Mouse (Mus musculus): ENCODE measurements at regions not wholly inside any gene's neighbourhood (a gene's known extent, or its start where the extent isn't known, plus 50 kb on each side); places are given as distances from the start of the nearest gene placed in this dataset.
"Not testable (repeated sequence)": the region's sequence is repeated elsewhere in the genome, so short reads cannot be mapped to it uniquely, and the experiment has no call there.

DNA sequence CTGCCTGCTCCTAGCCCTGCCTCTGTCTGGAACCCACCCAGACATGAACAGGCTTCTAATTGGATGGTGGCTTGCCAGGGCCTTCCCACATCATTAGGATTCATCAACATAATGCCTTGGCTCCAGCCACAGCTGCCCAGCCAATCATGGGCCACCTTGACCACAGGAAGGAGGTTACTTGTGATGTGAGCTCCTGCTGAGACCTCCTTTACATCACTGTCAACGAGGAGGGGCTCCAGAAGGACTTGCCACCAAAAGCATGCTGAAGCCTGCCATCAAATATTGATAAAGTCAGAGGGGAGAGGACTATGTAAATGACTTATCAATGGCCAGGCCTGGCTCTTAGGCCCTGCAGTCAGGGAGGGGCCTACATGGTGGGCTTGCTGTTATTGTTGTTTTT is 175.6 kb downstream of the Map1s start:
- not testable (repeated sequence) for DNase-seq

DNA sequence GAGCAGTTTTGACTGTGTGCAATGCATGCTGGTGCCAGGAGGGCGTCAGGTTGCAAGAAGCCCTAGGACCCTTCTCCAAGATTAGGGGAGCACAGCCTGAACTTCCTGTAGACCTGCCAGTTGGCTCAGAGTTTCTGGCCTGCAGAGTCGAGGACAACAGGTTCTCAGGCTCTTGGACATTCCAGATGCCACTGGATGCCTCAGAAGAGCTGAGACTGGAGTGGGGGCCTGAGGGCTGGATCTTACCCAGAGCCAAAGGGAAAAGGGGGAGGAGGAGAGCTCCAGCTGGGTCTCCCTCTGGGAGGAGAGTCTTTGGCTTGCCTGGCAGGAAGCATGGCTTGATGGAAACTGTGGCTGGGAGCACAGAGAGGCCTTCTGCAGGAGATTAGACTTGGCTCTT is 145.4 kb upstream of the Myo9b start:
- DNase-seq: peak; percentile 99

- DNase-seq: no peak
Observed at GRCm38 (mm10) chr8:71130411-71131261, 141.9 kb upstream of the Myo9b start.

GRCm38 (mm10) chr8:71131327-71132089 is 141.0 kb upstream of the Myo9b start:
- peak; percentile 90 for DNase-seq

DNA sequence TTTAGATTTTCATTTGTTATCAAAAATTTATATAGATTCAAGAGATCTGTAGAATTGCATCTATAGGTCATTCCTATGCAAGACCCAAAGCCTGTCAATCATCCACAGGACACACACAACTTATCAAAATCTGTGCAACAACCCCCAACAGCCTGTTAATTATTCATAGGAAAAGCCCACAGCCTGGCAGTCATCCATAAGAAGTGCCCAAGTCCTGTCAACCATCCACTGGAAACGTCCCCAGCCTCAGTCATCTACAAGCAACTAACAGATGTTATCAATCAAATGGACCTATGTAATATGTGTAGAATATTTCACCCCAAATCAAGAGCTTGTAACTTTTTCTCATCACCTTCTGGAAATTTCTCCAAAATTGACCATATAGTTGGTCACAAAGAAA is 139.6 kb upstream of the Myo9b start:
- DNase-seq: peak; percentile 81

- DNase-seq: not testable (repeated sequence)
Observed at GRCm38 (mm10) chr8:71137131-71137530, 135.4 kb upstream of the Myo9b start.

DNA sequence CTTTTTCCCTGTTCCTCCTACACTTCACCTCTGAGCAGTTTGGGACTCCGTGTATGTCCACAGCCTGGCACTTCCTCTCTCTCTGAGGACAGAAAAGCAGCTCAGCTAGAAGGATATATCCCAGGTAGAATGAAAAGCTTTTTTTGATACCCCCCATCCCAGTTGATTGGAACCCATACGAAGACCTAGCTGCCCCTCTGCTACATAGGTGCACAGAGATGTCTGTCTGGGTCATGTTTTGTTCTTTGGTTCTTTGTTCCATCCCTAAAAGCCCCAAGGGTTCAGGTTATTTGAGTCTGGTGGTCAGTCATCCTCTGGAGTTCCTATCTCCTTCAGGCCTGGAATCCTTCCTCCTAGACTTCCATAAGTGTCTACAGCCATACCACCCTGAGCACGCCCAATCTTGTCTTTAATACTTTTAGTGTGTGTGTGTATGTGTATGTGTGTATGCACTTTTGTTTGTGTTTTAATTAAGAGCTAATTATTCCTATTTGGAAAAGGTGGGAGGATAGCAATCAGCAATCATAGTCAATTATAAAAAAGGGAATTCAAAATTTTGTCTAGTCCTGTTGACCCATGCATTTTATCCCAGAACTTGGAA is 130.0 kb upstream of the Myo9b start:
- DNase-seq: not testable (repeated sequence)

DNA sequence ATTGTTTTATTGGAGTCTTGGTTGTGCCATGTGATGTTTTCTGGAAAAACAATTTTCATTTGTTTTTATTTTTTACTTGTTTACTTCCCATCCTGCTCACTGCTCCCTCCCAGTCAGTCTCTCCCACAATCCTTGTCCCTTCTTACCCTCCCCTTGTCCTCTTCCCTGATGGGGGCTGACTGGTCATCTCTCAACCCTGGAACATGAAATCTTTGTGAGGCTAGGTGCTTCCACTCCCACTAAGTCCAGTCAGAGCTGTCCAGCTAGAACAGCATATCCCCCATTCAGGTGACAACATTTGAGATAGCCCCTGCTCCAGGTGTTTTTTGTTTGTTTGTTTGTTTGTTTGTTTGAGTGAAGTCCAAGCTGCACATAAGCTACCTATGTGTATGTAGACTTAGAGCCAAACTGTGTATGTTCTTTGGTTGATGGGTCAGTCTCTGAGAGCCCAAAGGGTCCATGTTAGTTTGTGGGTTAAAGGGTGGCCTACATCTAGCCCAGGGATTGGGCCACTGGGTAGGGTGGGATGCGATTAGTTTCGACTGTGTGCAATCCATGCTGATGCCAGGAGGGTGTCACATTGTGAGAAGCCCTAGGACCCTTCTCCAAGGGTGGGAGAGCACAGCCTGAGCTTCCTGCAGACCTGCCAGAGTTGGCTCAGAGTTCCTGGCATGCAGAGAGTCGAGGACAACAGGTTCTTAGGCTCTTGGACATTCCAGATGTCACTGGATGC is 100.9 kb upstream of the Myo9b start:
- DNase-seq: not testable (repeated sequence)

- not testable (repeated sequence) for DNase-seq
Observed at GRCm38 (mm10) chr8:71192939-71193338, 79.6 kb upstream of the Myo9b start.

DNA sequence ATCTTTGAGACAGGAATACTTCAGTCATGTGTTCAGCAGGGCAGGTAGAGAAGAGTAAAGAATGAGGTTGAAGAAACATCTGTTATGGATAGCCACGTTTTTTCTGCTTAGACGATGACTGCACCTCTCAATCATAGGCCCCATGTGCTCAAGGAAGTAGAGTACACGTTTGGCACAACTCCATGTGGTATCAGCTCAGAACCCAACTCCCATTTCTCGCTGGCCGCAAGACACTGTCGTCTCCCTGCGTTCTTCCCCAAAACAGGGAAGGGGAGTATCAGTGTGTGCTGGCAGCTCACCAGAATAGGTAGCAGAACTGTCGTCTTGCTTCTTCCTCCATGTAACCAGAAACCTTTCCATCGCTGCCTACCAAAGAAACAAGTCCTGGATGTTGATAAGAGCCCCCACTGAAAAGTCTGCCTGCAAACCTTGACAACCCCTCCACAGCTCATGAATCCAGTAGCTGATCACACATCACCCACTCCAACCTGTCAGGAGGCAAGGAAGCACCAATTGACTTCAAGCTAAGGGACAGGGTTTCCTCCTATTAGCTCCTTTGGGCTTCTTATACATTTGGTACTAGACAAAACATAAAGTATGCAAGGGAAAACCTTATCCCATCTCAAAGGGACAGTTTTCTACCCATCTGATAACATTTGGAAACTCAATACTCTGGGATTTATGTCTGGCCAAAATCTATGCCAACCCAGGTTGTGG is 77.3 kb upstream of the Myo9b start:
- peak; percentile 82 for DNase-seq

Data from heart, adult 11 months (tissue).